Comparison of ENCODE assay signal across 8 mouse cellular contexts in the genomic region with DNA sequence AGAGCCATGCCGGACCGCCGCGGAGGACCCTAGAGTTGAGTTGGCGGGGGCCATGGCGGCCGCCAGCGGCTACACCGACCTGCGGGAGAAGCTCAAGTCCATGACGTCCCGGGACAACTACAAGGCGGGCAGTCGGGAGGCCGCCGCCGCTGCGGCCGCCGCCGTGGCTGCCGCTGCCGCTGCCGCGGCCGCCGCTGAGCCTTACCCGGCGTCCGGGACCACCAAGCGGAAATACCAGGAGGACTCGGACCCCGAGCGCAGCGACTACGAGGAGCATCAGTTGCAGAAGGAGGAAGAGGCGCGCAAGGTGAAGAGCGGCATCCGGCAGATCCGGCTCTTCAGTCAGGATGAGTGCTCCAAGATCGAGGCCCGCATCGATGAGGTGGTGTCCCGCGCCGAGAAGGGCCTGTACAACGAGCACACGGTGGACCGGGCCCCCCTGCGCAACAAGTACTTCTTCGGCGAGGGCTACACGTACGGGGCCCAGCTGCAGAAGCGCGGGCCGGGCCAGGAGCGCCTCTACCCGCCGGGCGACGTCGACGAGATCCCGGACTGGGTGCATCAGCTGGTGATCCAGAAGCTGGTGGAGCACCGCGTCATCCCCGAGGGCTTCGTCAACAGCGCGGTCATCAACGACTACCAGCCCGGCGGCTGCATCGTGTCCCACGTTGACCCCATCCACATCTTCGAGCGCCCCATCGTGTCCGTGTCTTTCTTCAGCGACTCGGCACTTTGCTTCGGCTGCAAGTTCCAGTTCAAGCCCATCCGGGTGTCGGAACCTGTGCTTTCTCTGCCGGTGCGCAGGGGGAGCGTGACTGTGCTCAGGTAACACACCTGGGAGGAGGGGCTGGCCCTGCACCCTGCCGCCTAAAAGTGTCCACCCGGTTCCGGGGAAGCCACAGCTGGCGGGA. TPM values are rescaled to one million over a fixed set of nuclear protein-coding genes. Genes with fewer than 3 reads are reported as not detected.
DNase-seq lines count a peak whose midpoint lies in the region; ATAC-seq and TF ChIP-seq lines count a peak whose summit lies in the region.

No protein-coding gene starts in this region.

- no peak for TF ChIP-seq POLR2A in MEL (IDR thresholded peaks at IDR 0.05; ENCODE audit: control insufficient read depth in 1 of 2, insufficient read depth in 1 of 2, low read depth in 1 of 2, low read length in 2 of 2, poor library complexity in 1 of 2)

- intact Hi-C loops in left cerebral cortex, adult 2 months (cut with DNase I): loop anchor here (5.0 kb wide), 3 partner anchors 81 to 186 kb away; partner anchors contain the start of genes Drc3, Llgl1 and Tom1l2

- H3K4me2 ChIP-seq in hindbrain, embryonic 12.5 days (replicated peaks): peak overlapping the region; percentile 93

- TF ChIP-seq CTCF in MEL (IDR thresholded peaks at IDR 0.05 in 2 of 3, conservative IDR thresholded peaks at IDR 0.05 in 1 of 3; ENCODE audit: control insufficient read depth in 1 of 3, insufficient read depth in 1 of 3, low read depth in 2 of 3, low read length in 3 of 3, poor library complexity in 1 of 3, severe bottlenecking in 1 of 3): no peak
- TF ChIP-seq CTCF in left cerebral cortex, adult 2 months (IDR thresholded peaks at IDR 0.05): no peak

- ATAC-seq in hindbrain, embryonic 12.5 days (ENCODE audit: low FRiP score): 0 out of 2 replicates have a peak, but pooled peaks have one; percentile 1

- H3K9me3 ChIP-seq in MEL (replicated peaks; ENCODE audit: insufficient read depth, low read length): no peaks in the 10 kb centered on the region
- no peaks in the 10 kb centered on the region for H3K9me3 ChIP-seq in forebrain, embryonic 10.5 days
- no peaks in the 10 kb centered on the region for H3K9me3 ChIP-seq in hindbrain, embryonic 12.5 days (replicated peaks)

- H3K79me2 ChIP-seq in MEL (ENCODE audit: control insufficient read depth, insufficient read depth, low read length, poor library complexity): peaks cover 60% of the 10 kb centered on the region

- H3K36me3 ChIP-seq in MEL (ENCODE audit: control insufficient read depth in 1 of 2, insufficient read depth in 2 of 2, low read length in 2 of 2): peaks cover 6 to 31% of the 10 kb centered on the region in 2 experiments
- H3K36me3 ChIP-seq in forebrain, embryonic 10.5 days (replicated peaks): peaks cover 43% of the 10 kb centered on the region
- peaks cover 9% of the 10 kb centered on the region; the same call in 1 of the 2 replicates for H3K36me3 ChIP-seq in hindbrain, embryonic 12.5 days

- TF ChIP-seq RAD21 in MEL (IDR thresholded peaks at IDR 0.05; ENCODE audit: low read depth, low read length): no peak

- DNase-seq in MEL (ENCODE audit: low read depth, low spot score): peak; percentile 74
- peak; percentile 46 for DNase-seq in c-Kit-negative CD71-positive TER-119-positive erythroid progenitor cells, embryonic 14.5 days (ENCODE audit: low read depth, low spot score)
- peak; percentile 58 for DNase-seq in forebrain, embryonic 10.5 days (ENCODE audit: extremely low spot score, low spot score)
- DNase-seq in left cerebral cortex, adult 2 months (ENCODE audit: extremely low spot score in 1 of 2, low spot score in 2 of 2): peak; percentile 24 to 25
- DNase-seq in lung, postnatal 4 days: peak; percentile 51 to 52
- DNase-seq in right cerebral cortex, postnatal 10 days (ENCODE audit: low spot score in 2 of 2): peak; percentile 43 to 57
- peak; percentile 16 for DNase-seq in urinary bladder, postnatal 10 days (ENCODE audit: low spot score)

- WGBS in forebrain, embryonic 10.5 days: under 1% methylated on average over 93 of the region's 93 CpGs
- WGBS in hindbrain, embryonic 12.5 days: under 1% methylated on average over 82 of the region's 93 CpGs

- H3K9ac ChIP-seq in MEL (ENCODE audit: control insufficient read depth, low read depth, low read length, poor library complexity, severe bottlenecking): peak overlapping the region; percentile 96
- H3K9ac ChIP-seq in hindbrain, embryonic 12.5 days: peak overlapping the region; percentile 93

- no peak; a peak in 1 of 4 replicates for TF ChIP-seq EP300 in MEL (IDR thresholded peaks at IDR 0.05; ENCODE audit: low read depth in 1 of 2, low read length in 2 of 2)

- H3K4me3 ChIP-seq in MEL (ENCODE audit: control insufficient read depth in 1 of 2, insufficient read depth in 1 of 2, low read depth in 2 of 2, low read length in 2 of 2): peak overlapping the region; percentile 50 to 86
- peak overlapping the region; percentile 99 for H3K4me3 ChIP-seq in forebrain, embryonic 10.5 days
- peak overlapping the region; percentile 97 for H3K4me3 ChIP-seq in hindbrain, embryonic 12.5 days
- peak overlapping the region; percentile 83 for H3K4me3 ChIP-seq in left cerebral cortex, adult 2 months

- peak overlapping the region; percentile 42 for H3K27ac ChIP-seq in MEL (ENCODE audit: control insufficient read depth, low read depth, low read length)
- H3K27ac ChIP-seq in forebrain, embryonic 10.5 days: peak overlapping the region; percentile 99
- H3K27ac ChIP-seq in hindbrain, embryonic 12.5 days: peak overlapping the region; percentile 100
- H3K27ac ChIP-seq in left cerebral cortex, adult 2 months: peak overlapping the region; percentile 99

- peaks cover 0 to under 1% of the 10 kb centered on the region in 2 experiments; a peak in 2 of 4 replicates for H3K27me3 ChIP-seq in MEL (ENCODE audit: control insufficient read depth in 1 of 2, insufficient read depth in 2 of 2, low read length in 2 of 2)
- no peaks in the 10 kb centered on the region for H3K27me3 ChIP-seq in forebrain, embryonic 10.5 days (ENCODE audit: poor library complexity, severe bottlenecking)
- H3K27me3 ChIP-seq in hindbrain, embryonic 12.5 days: no peaks in the 10 kb centered on the region

- H3K4me1 ChIP-seq in MEL (ENCODE audit: control insufficient read depth in 1 of 2, insufficient read depth in 2 of 2, low read length in 2 of 2): peaks cover 0 to 24% of the 10 kb centered on the region in 2 experiments
- peaks cover 51% of the 10 kb centered on the region for H3K4me1 ChIP-seq in forebrain, embryonic 10.5 days
- peaks cover 46% of the 10 kb centered on the region for H3K4me1 ChIP-seq in hindbrain, embryonic 12.5 days

TF ChIP-seq in MEL, 35 proteins besides CTCF, POLR2A, EP300 and RAD21:
- TF ChIP-seq CHD1 (IDR thresholded peaks at IDR 0.05; ENCODE audit: low read depth, low read length): 0 out of 2 replicates have a peak, but pooled peaks have one; percentile 3
- no peak for TF ChIP-seq E2F4 (IDR thresholded peaks at IDR 0.05; ENCODE audit: borderline replicate concordance, low read depth, low read length)
- no peak; the same call in 1 of the 2 replicates for TF ChIP-seq NELFE (IDR thresholded peaks at IDR 0.05; ENCODE audit: low read depth, low read length)
- no peak for TF ChIP-seq JUND (IDR thresholded peaks at IDR 0.05; ENCODE audit: low read depth, low read length)
- TF ChIP-seq UBTF (IDR thresholded peaks at IDR 0.05; ENCODE audit: borderline replicate concordance, insufficient read depth, low read depth, low read length): 0 out of 2 replicates have a peak, but pooled peaks have one; percentile 39
- TF ChIP-seq MYC (IDR thresholded peaks at IDR 0.05; ENCODE audit: low read depth, low read length): 0 out of 2 replicates have a peak, but pooled peaks have one; percentile 15
- no peak for TF ChIP-seq SMC3 (IDR thresholded peaks at IDR 0.05; ENCODE audit: low read depth, low read length)
- TF ChIP-seq USF2 (IDR thresholded peaks at IDR 0.05; ENCODE audit: borderline replicate concordance in 1 of 2, insufficient read depth in 1 of 2, low read depth in 1 of 2, low read length in 2 of 2): no peak
- TF ChIP-seq ZKSCAN1 (IDR thresholded peaks at IDR 0.05; ENCODE audit: low read depth, low read length): no peak
- TF ChIP-seq MYB (IDR thresholded peaks at IDR 0.05; ENCODE audit: low read depth, low read length): no peak
- TF ChIP-seq SIN3A (IDR thresholded peaks at IDR 0.05; ENCODE audit: low read length): no peak; the same call in 1 of the 2 replicates
- TF ChIP-seq GATA1 (IDR thresholded peaks at IDR 0.05; ENCODE audit: low read depth, low read length): no peak
- TF ChIP-seq MAFK (IDR thresholded peaks at IDR 0.05; ENCODE audit: borderline replicate concordance, low read depth, low read length): no peak
- no peak for TF ChIP-seq TBP (IDR thresholded peaks at IDR 0.05; ENCODE audit: low read depth, low read length)
- no peak for TF ChIP-seq ELF1 (IDR thresholded peaks at IDR 0.05; ENCODE audit: low read depth, low read length)
- TF ChIP-seq MXI1 (IDR thresholded peaks at IDR 0.05; ENCODE audit: low read depth, low read length): peak; percentile 52
- TF ChIP-seq POLR2AphosphoS5 (IDR thresholded peaks at IDR 0.05; ENCODE audit: borderline replicate concordance, low read depth, low read length): no peak
- no peak for TF ChIP-seq TCF12 (IDR thresholded peaks at IDR 0.05; ENCODE audit: low read depth, low read length)
- TF ChIP-seq ETS1 (IDR thresholded peaks at IDR 0.05; ENCODE audit: low read depth, low read length): no peak
- TF ChIP-seq NRF1 (IDR thresholded peaks at IDR 0.05; ENCODE audit: insufficient read depth, low read depth, low read length, poor library complexity, severe bottlenecking): peak; percentile 6; the same call in 1 of the 2 replicates
- TF ChIP-seq ZNF384 (IDR thresholded peaks at IDR 0.05; ENCODE audit: low read depth, low read length): no peak

RNA-seq across cellular contexts. Expression of gene Alkbh5, which starts 2.4 kb away (rescaled TPM):
- total RNA-seq in MEL (2012; rRNA removed): 39.4 and 49.5 TPM in 2 replicates
- polyA plus RNA-seq in MEL (2012; ENCODE audit: insufficient read depth in 1 of 2, insufficient read length in 2 of 2, low read depth in 1 of 2, low replicate concordance in 2 of 2, missing spikeins in 1 of 2): 10 to 100 TPM in 1 of 2 experiments, not detected in 1; 49.1 TPM
- polyA plus RNA-seq in forebrain, embryonic 10.5 days (2016; fragmentation: Nextera tagmentation; extraction: Ambion mirVana): 32.3 and 39.9 TPM in 2 replicates
- polyA plus RNA-seq in hindbrain, embryonic 12.5 days (2016; fragmentation: Nextera tagmentation; extraction: Ambion mirVana): 35.1 and 37.8 TPM in 2 replicates
- total RNA-seq in left cerebral cortex, adult 2 months (2021): 10 to 100 TPM; 56.2 to 58.2 TPM

Comparison
In these comparisons a context has a peak if more than half of its experiments do, and no peak if none do; other contexts are left out.
1. Peak in every context shown above with its lines: DNase-seq, ATAC-seq, H3K4me3 ChIP-seq and H3K27ac ChIP-seq.
2. DNase-seq: peak in every context shown above with its lines; median percentile 74 in MEL; 58 in forebrain, embryonic 10.5 days; 52 in lung, postnatal 4 days; 50 in right cerebral cortex, postnatal 10 days; 46 in c-Kit-negative CD71-positive TER-119-positive erythroid progenitor cells, embryonic 14.5 days; 24 in left cerebral cortex, adult 2 months; 16 in urinary bladder, postnatal 10 days.
3. H3K27ac ChIP-seq: peak in every context shown above with its lines; median percentile 100 in hindbrain, embryonic 12.5 days; 99 in forebrain, embryonic 10.5 days; 99 in left cerebral cortex, adult 2 months; 42 in MEL.